Mouse (Mus musculus) forelimb bud, embryonic 11.5 days (tissue): ENCODE data around the gene Dph2.

Experiments used
- DNase-seq: peaks from one replicate; pipeline ENCODE4 v3.0.0-alpha.2; 2012; ENCODE audit warnings: low read depth, low spot score

Dph2 gene

GRCm38 (mm10) chr4:117872471-117872886, 19.4 kb downstream of the Dph2 start, which contains the start of gene Ccdc24:
Gene Ccdc24, minus strand, starts transcription at chr4:117872557.
- DNase-seq = no peak

GRCm38 (mm10) chr4:117871787-117872186, 20.0 kb downstream of the Dph2 start:
- DNase-seq = no peak

GRCm38 (mm10) chr4:117870437-117870836, 21.4 kb downstream of the Dph2 start:
- DNase-seq = no peak

GRCm38 (mm10) chr4:117869317-117869716, 22.5 kb downstream of the Dph2 start:
- DNase-seq = no peak

GRCm38 (mm10) chr4:117867823-117868222, 24.0 kb downstream of the Dph2 start:
- DNase-seq = no peak

- DNase-seq = no peak
Measured at GRCm38 (mm10) chr4:117867000-117867399, 24.8 kb downstream of the Dph2 start.

GRCm38 (mm10) chr4:117866083-117866482, 25.7 kb downstream of the Dph2 start:
- DNase-seq = no peak

GRCm38 (mm10) chr4:117862823-117863222, 29.0 kb downstream of the Dph2 start:
- DNase-seq = no peak

- DNase-seq = no peak
Measured at GRCm38 (mm10) chr4:117860570-117860969, 31.3 kb downstream of the Dph2 start.

- no peak for DNase-seq
Measured at GRCm38 (mm10) chr4:117858794-117859193, 33.0 kb downstream of the Dph2 start.

GRCm38 (mm10) chr4:117855146-117855545, 36.7 kb downstream of the Dph2 start:
- no peak for DNase-seq

GRCm38 (mm10) chr4:117852152-117852868, 39.5 kb downstream of the Dph2 start:
- DNase-seq = no peak

- DNase-seq = no peak
Measured at GRCm38 (mm10) chr4:117850871-117851270, 41.0 kb downstream of the Dph2 start.

- no peak for DNase-seq
Measured at GRCm38 (mm10) chr4:117850176-117850575, 41.7 kb downstream of the Dph2 start.

GRCm38 (mm10) chr4:117849506-117849905, 42.3 kb downstream of the Dph2 start:
- DNase-seq = no peak

- DNase-seq = no peak
Measured at GRCm38 (mm10) chr4:117849063-117849462, 42.8 kb downstream of the Dph2 start.

GRCm38 (mm10) chr4:117847011-117847410, 44.8 kb downstream of the Dph2 start:
- peak; percentile 54 for DNase-seq

- DNase-seq = no peak
Measured at GRCm38 (mm10) chr4:117846261-117846660, 45.6 kb downstream of the Dph2 start.

GRCm38 (mm10) chr4:117845316-117845715, 46.5 kb downstream of the Dph2 start:
- DNase-seq = no peak

GRCm38 (mm10) chr4:117844467-117844866, 47.4 kb downstream of the Dph2 start:
- DNase-seq = no peak

GRCm38 (mm10) chr4:117843101-117843500, 48.7 kb downstream of the Dph2 start:
- DNase-seq = no peak

GRCm38 (mm10) chr4:117841566-117841965, 50.3 kb downstream of the Dph2 start:
- DNase-seq = no peak

GRCm38 (mm10) chr4:117840821-117841220, 51.0 kb downstream of the Dph2 start:
- no peak for DNase-seq

GRCm38 (mm10) chr4:117839366-117839765, 52.5 kb downstream of the Dph2 start:
- no peak for DNase-seq
